Comparison of ENCODE assay signal across 14 mouse cellular contexts in genomic region chr10:58663868-58664267, GRCm38 (mm10). TPM values are rescaled to one million over a fixed set of nuclear protein-coding genes. Genes with fewer than 3 reads are reported as not detected.
DNase-seq lines count a peak whose midpoint lies in the region; ATAC-seq and TF ChIP-seq lines count a peak whose summit lies in the region.
"Had no signal": no experiment of that assay in that cellular context is flagged by ENCODE, and none has a peak within 500 bp of the region (broad histone marks: within the 10 kb centered on the region; RNA-seq: fewer than 3 reads in every experiment).

No protein-coding gene starts in this region.

- WGBS in lung, embryonic 14.5 days: 72% methylated on average over 5 of the region's 5 CpGs

- ATAC-seq in frontal cortex, adult (ENCODE audit: low TSS enrichment): peak; percentile 38; the same call in 1 of the 2 replicates
- peak; percentile 62; the same call in 1 of the 2 replicates for ATAC-seq in lung, embryonic 14.5 days (ENCODE audit: insufficient read depth)
- no peak for ATAC-seq in CD4-positive, CD25-positive, alpha-beta regulatory T cell, adult 4 months

- no peaks in the 10 kb centered on the region for H3K27me3 ChIP-seq in lung, embryonic 14.5 days (ENCODE audit: insufficient read depth, low read length)
- H3K27me3 ChIP-seq: embryonic facial prominence, embryonic 15.5 days; limb, embryonic 12.5 days had no signal

- no peak overlapping the region for H3K4me3 ChIP-seq in lung, embryonic 14.5 days (ENCODE audit: low read depth, low read length)
- H3K4me3 ChIP-seq: embryonic facial prominence, embryonic 15.5 days; limb, embryonic 12.5 days had no signal

- no peaks in the 10 kb centered on the region for H3K4me1 ChIP-seq in lung, embryonic 14.5 days (ENCODE audit: insufficient read depth)
- H3K4me1 ChIP-seq: embryonic facial prominence, embryonic 15.5 days; limb, embryonic 12.5 days had no signal

- TF ChIP-seq CTCF in lung, embryonic 14.5 days (IDR thresholded peaks at IDR 0.05; ENCODE audit: low read depth): no peak

- H3K36me3 ChIP-seq in lung, embryonic 14.5 days (ENCODE audit: insufficient read depth): no peaks in the 10 kb centered on the region
- H3K36me3 ChIP-seq: embryonic facial prominence, embryonic 15.5 days; limb, embryonic 12.5 days had no signal

- H3K9ac ChIP-seq in lung, embryonic 14.5 days: no peak overlapping the region
- H3K9ac ChIP-seq: embryonic facial prominence, embryonic 15.5 days; limb, embryonic 12.5 days had no signal

- no peak overlapping the region for H3K4me2 ChIP-seq in lung, embryonic 14.5 days
- H3K4me2 ChIP-seq: embryonic facial prominence, embryonic 15.5 days; limb, embryonic 12.5 days had no signal

- H3K27ac ChIP-seq in lung, embryonic 14.5 days (ENCODE audit: low read depth): no peak overlapping the region
- H3K27ac ChIP-seq: embryonic facial prominence, embryonic 15.5 days; limb, embryonic 12.5 days had no signal

- DNase-seq in frontal cortex, postnatal 25 days (ENCODE audit: low spot score in 2 of 2): no peak
- no peak for DNase-seq in lung, embryonic 14.5 days
- DNase-seq in lung, adult 18-20 months: no peak
- peak; percentile 68 for DNase-seq in gastrocnemius, postnatal 25 days
- peak; percentile 11 to 43 for DNase-seq in layer of hippocampus, postnatal 36 days
- DNase-seq in testis, postnatal 10 days (ENCODE audit: low spot score): no peak
- DNase-seq: cerebellum, adult 11 months had no signal

- no peaks in the 10 kb centered on the region for H3K9me3 ChIP-seq in lung, embryonic 14.5 days (ENCODE audit: low read depth, low read length)
- H3K9me3 ChIP-seq: embryonic facial prominence, embryonic 15.5 days; limb, embryonic 12.5 days had no signal

RNA-seq across cellular contexts. Expression of gene Edar, which starts 11.6 kb away (rescaled TPM):
- polyA plus RNA-seq in lung, embryonic 14.5 days (2014; fragmentation: Nextera tagmentation; extraction: Ambion mirVana): 0.36 and 0.51 TPM in 2 replicates
- under 1 TPM; 0.08 to 0.11 TPM for total RNA-seq in gastrocnemius, postnatal 25 days (2021)
- total RNA-seq in layer of hippocampus, postnatal 36 days (2021): under 1 TPM; 0.20 to 0.30 TPM
- polyA plus RNA-seq in CD4-positive, CD25-positive, alpha-beta regulatory T cell, adult 4 months (2017; shearing (Covaris generic)): not detected

RNA-seq across cellular contexts. Expression of gene Gm17542, which starts 54.1 kb away (rescaled TPM):
- not detected in 2 replicates for polyA plus RNA-seq in lung, embryonic 14.5 days (2014; fragmentation: Nextera tagmentation; extraction: Ambion mirVana)
- not detected for total RNA-seq in gastrocnemius, postnatal 25 days (2021)
- total RNA-seq in layer of hippocampus, postnatal 36 days (2021): not detected
- polyA plus RNA-seq in CD4-positive, CD25-positive, alpha-beta regulatory T cell, adult 4 months (2017; shearing (Covaris generic)): not detected
- total RNA-seq: hematopoietic stem cell, adult 5-6 weeks had no signal
- polyA plus RNA-seq: embryonic facial prominence, embryonic 15.5 days; limb, embryonic 12.5 days; neural tube, embryonic 11.5 days; spleen, adult 2 months had no signal

Comparison
In these comparisons a context has a peak if more than half of its experiments do, and no peak if none do; other contexts are left out.
1. DNase-seq: peak in gastrocnemius, postnatal 25 days (single experiment) and layer of hippocampus, postnatal 36 days (2 of 2); none in frontal cortex, postnatal 25 days (0 of 2), lung, embryonic 14.5 days (single experiment), lung, adult 18-20 months (0 of 2) and testis, postnatal 10 days (single experiment).